Mouse (Mus musculus) heart, embryonic 13.5 days (tissue): ENCODE measurements around the gene Med13l. TPM values are rescaled to one million over a fixed set of nuclear protein-coding genes. Genes with fewer than 3 reads are reported as not detected.

Source experiments
- ATAC-seq: fragments of 200-750 bp; cut with Nextera tagmentation; 2 replicates; pipeline ENCODE4 v1.8.0; 2017; ENCODE audit warnings: moderate TSS enrichment; ENCODE audit not compliant: insufficient number of reproducible peaks, low FRiP score, low TSS enrichment; ENCODE audit errors: extremely low read depth
- H3K27ac ChIP-seq: fragments of 300-500 bp; sonication (generic); replicated peaks from 2 replicates; pipeline ENCODE4 v1.5.1; 2015; ENCODE audit warnings: moderate library complexity, mild to moderate bottlenecking, inconsistent platforms
- H3K27me3 ChIP-seq: fragments of 300-500 bp; sonication (generic); replicated peaks from 2 replicates; pipeline ENCODE4 v1.6.1; 2015; ENCODE audit warnings: mild to moderate bottlenecking, inconsistent platforms
- H3K36me3 ChIP-seq: fragments of 300-500 bp; sonication (generic); 2 replicates; pipeline ENCODE4 v1.6.1; 2015; ENCODE audit warnings: mild to moderate bottlenecking, inconsistent platforms
- H3K4me1 ChIP-seq: fragments of 300-500 bp; sonication (generic); 2 replicates; pipeline ENCODE4 v1.6.1; 2015; ENCODE audit warnings: inconsistent platforms
- H3K4me2 ChIP-seq: fragments of 300-500 bp; sonication (generic); 2 replicates; pipeline ENCODE4 v1.6.1; 2015; ENCODE audit warnings: inconsistent platforms, mild to moderate bottlenecking, moderate library complexity
- H3K4me3 ChIP-seq: fragments of 300-500 bp; sonication (generic); 2 replicates; pipeline ENCODE4 v1.5.1; 2015; ENCODE audit warnings: moderate library complexity, mild to moderate bottlenecking, inconsistent platforms
- H3K9ac ChIP-seq: fragments of 300-500 bp; sonication (generic); 2 replicates; pipeline ENCODE4 v1.6.1; 2015; ENCODE audit warnings: inconsistent platforms, mild to moderate bottlenecking, moderate library complexity
- H3K9me3 ChIP-seq: fragments of 300-500 bp; sonication (generic); 2 replicates; pipeline ENCODE4 v1.6.1; 2016; ENCODE audit warnings: inconsistent platforms
- WGBS: fragments of 180-500 bp; shearing (Covaris S2); methylation state at CpG from one replicate; pipeline ENCODE4 v1.1.7; 2015; ENCODE audit warnings: mixed read lengths; 5-methylcytosine and 5-hydroxymethylcytosine counted together
- polyA plus RNA-seq: library from polyadenylated mRNA; unstranded; fragments of >200 nt; fragmentation: Nextera tagmentation; extraction: Ambion mirVana; gene quantifications from 2 replicates; pipeline ENCODE4 v1.2.1, GENCODE M21; 2015

The Med13l gene
- polyA plus RNA-seq, 1 experiment from 2014 or later = 6.3 TPM

- 72% methylated on average over 5 of the region's 5 CpGs for WGBS
- Histone ChIP-seq H3K4me2 (no peak overlapping the region), H3K4me1 (peaks cover 68% of the 10 kb centered on the region), H3K36me3 (no peaks in the 10 kb centered on the region), H3K9ac (no peak overlapping the region), H3K27ac (no peak overlapping the region), H3K4me3 (no peak overlapping the region), H3K27me3 (no peaks in the 10 kb centered on the region), H3K9me3 (no peaks in the 10 kb centered on the region)
- no peak for ATAC-seq
These were observed 35.4 kb downstream of the Med13l start for GRCm38 (mm10) chr5:118595901-118596300.

GRCm38 (mm10) chr5:118596452-118597092, 36.1 kb downstream of the Med13l start:
- 69% methylated on average over 15 of the region's 15 CpGs for WGBS
- peaks cover 68% of the 10 kb centered on the region for H3K4me1 ChIP-seq
- H3K27me3 ChIP-seq = no peaks in the 10 kb centered on the region
- H3K4me3 ChIP-seq = no peak overlapping the region
- no peak overlapping the region for H3K4me2 ChIP-seq
- peak overlapping the region; percentile 10; the same call in 1 of the 2 replicates for H3K9ac ChIP-seq
- H3K9me3 ChIP-seq = no peaks in the 10 kb centered on the region
- H3K36me3 ChIP-seq = no peaks in the 10 kb centered on the region
- H3K27ac ChIP-seq = no peak overlapping the region
- ATAC-seq = no peak

GRCm38 (mm10) chr5:118598601-118599000, 38.1 kb downstream of the Med13l start:
- ATAC-seq = no peak
- WGBS = 60% methylated on average over 6 of the region's 6 CpGs
- H3K27ac ChIP-seq = no peak overlapping the region
- H3K4me1 ChIP-seq = peaks cover 77% of the 10 kb centered on the region
- H3K36me3 ChIP-seq = no peaks in the 10 kb centered on the region
- H3K9ac ChIP-seq = no peak overlapping the region
- H3K9me3 ChIP-seq = no peaks in the 10 kb centered on the region
- H3K4me3 ChIP-seq = no peak overlapping the region
- H3K27me3 ChIP-seq = no peaks in the 10 kb centered on the region
- no peak overlapping the region for H3K4me2 ChIP-seq

- no peak for ATAC-seq
- Histone ChIP-seq H3K4me3 (no peak overlapping the region), H3K36me3 (no peaks in the 10 kb centered on the region), H3K4me2 (no peak overlapping the region), H3K27ac (no peak overlapping the region), H3K9me3 (no peaks in the 10 kb centered on the region), H3K9ac (no peak overlapping the region), H3K4me1 (peaks cover 75% of the 10 kb centered on the region), H3K27me3 (no peaks in the 10 kb centered on the region)
- 82% methylated on average over 4 of the region's 4 CpGs for WGBS
These were observed 41.0 kb downstream of the Med13l start for GRCm38 (mm10) chr5:118601452-118601851.

GRCm38 (mm10) chr5:118602706-118603105, 42.2 kb downstream of the Med13l start:
- Histone ChIP-seq H3K9ac (no peak overlapping the region), H3K4me3 (no peak overlapping the region), H3K4me2 (no peak overlapping the region), H3K4me1 (peaks cover 75% of the 10 kb centered on the region), H3K27me3 (no peaks in the 10 kb centered on the region), H3K27ac (no peak overlapping the region), H3K9me3 (no peaks in the 10 kb centered on the region), H3K36me3 (no peaks in the 10 kb centered on the region)
- 56% methylated on average over 7 of the region's 7 CpGs for WGBS
- ATAC-seq = no peak

GRCm38 (mm10) chr5:118605424-118606067, 45.1 kb downstream of the Med13l start:
- no peak overlapping the region for H3K4me2 ChIP-seq
- no peaks in the 10 kb centered on the region for H3K9me3 ChIP-seq
- WGBS = 84% methylated on average over 11 of the region's 11 CpGs
- peaks cover 62% of the 10 kb centered on the region for H3K4me1 ChIP-seq
- no peaks in the 10 kb centered on the region for H3K27me3 ChIP-seq
- H3K9ac ChIP-seq = no peak overlapping the region
- H3K36me3 ChIP-seq = no peaks in the 10 kb centered on the region
- ATAC-seq = no peak
- no peak overlapping the region for H3K27ac ChIP-seq
- H3K4me3 ChIP-seq = no peak overlapping the region

GRCm38 (mm10) chr5:118606636-118607035, 46.2 kb downstream of the Med13l start:
- no peaks in the 10 kb centered on the region for H3K36me3 ChIP-seq
- no peak overlapping the region for H3K9ac ChIP-seq
- no peak overlapping the region for H3K4me2 ChIP-seq
- no peak overlapping the region for H3K4me3 ChIP-seq
- no peaks in the 10 kb centered on the region for H3K27me3 ChIP-seq
- H3K27ac ChIP-seq = no peak overlapping the region
- WGBS = 71% methylated on average over 13 of the region's 13 CpGs
- ATAC-seq = no peak
- H3K9me3 ChIP-seq = no peaks in the 10 kb centered on the region
- H3K4me1 ChIP-seq = peaks cover 56% of the 10 kb centered on the region

- H3K27me3 ChIP-seq = no peaks in the 10 kb centered on the region
- H3K4me2 ChIP-seq = no peak overlapping the region
- H3K36me3 ChIP-seq = no peaks in the 10 kb centered on the region
- 86% methylated on average over 1 of the region's 1 CpGs for WGBS
- peaks cover 48% of the 10 kb centered on the region for H3K4me1 ChIP-seq
- H3K4me3 ChIP-seq = no peak overlapping the region
- no peak overlapping the region for H3K9ac ChIP-seq
- H3K9me3 ChIP-seq = no peaks in the 10 kb centered on the region
- no peak for ATAC-seq
- no peak overlapping the region for H3K27ac ChIP-seq
These were observed 47.4 kb downstream of the Med13l start for GRCm38 (mm10) chr5:118607900-118608299.

- no peak for ATAC-seq
These were observed 50.0 kb downstream of the Med13l start for GRCm38 (mm10) chr5:118610468-118610867.

GRCm38 (mm10) chr5:118612956-118613631, 52.6 kb downstream of the Med13l start:
- WGBS = 53% methylated on average over 13 of the region's 13 CpGs

More at GRCm38 (mm10) chr5:118610468-118610867, 50.0 kb downstream of the Med13l start:
- H3K9ac ChIP-seq = 0 out of 2 replicates have a peak overlapping the region, but pooled peaks have one; percentile 10
- H3K36me3 ChIP-seq = no peaks in the 10 kb centered on the region
- 68% methylated on average over 5 of the region's 5 CpGs for WGBS
- H3K9me3 ChIP-seq = no peaks in the 10 kb centered on the region
- H3K4me2 ChIP-seq = no peak overlapping the region
- no peak overlapping the region for H3K4me3 ChIP-seq
- H3K4me1 ChIP-seq = peaks cover 68% of the 10 kb centered on the region
- no peak overlapping the region for H3K27ac ChIP-seq
- H3K27me3 ChIP-seq = no peaks in the 10 kb centered on the region

GRCm38 (mm10) chr5:118613704-118614103, 53.2 kb downstream of the Med13l start:
- no peak for ATAC-seq
- peak overlapping the region; percentile 51 for H3K27ac ChIP-seq

More at GRCm38 (mm10) chr5:118612956-118613631, 52.6 kb downstream of the Med13l start:
- H3K36me3 ChIP-seq = no peaks in the 10 kb centered on the region
- no peak overlapping the region for H3K4me2 ChIP-seq
- no peak for ATAC-seq
- peak overlapping the region; percentile 51 for H3K27ac ChIP-seq
- no peaks in the 10 kb centered on the region for H3K9me3 ChIP-seq
- H3K27me3 ChIP-seq = no peaks in the 10 kb centered on the region
- H3K9ac ChIP-seq = no peak overlapping the region
- H3K4me3 ChIP-seq = no peak overlapping the region
- peaks cover 65% of the 10 kb centered on the region for H3K4me1 ChIP-seq

More at GRCm38 (mm10) chr5:118613704-118614103, 53.2 kb downstream of the Med13l start:
- Histone ChIP-seq H3K9ac (no peak overlapping the region), H3K27me3 (no peaks in the 10 kb centered on the region), H3K9me3 (no peaks in the 10 kb centered on the region), H3K4me2 (no peak overlapping the region), H3K36me3 (no peaks in the 10 kb centered on the region), H3K4me1 (peaks cover 68% of the 10 kb centered on the region), H3K4me3 (no peak overlapping the region)
- 34% methylated on average over 2 of the region's 2 CpGs for WGBS
